Mouse (Mus musculus) gastrocnemius, adult 8-10 months (tissue): Measurements from ENCODE around the gene Rpl23a. TPM values are rescaled to one million over a fixed set of nuclear protein-coding genes. Genes with fewer than 3 reads are reported as not detected.
A peak's percentile ranks its signal among the peaks of the same experiment; 100 is the strongest.
"Not testable (repeated sequence)": the region's sequence is repeated elsewhere in the genome, so short reads cannot be mapped to it uniquely, and the experiment has no call there.

ENCODE experiments used
- DNase-seq, 2 experiments: peaks; one replicate each; pipeline ENCODE4 v3.0.0; 2022; ENCODE audit warnings: low spot score in 2 of 2
- total RNA-seq, 4 experiments: library from RNA; stranded (reverse); gene quantifications; 2 replicates each; pipeline ENCODE4 v1.2.4; 2022

Gene Rpl23a
- total RNA-seq, 4 experiments from 2014 or later: 671 to 835 (median 744) TPM

DNA sequence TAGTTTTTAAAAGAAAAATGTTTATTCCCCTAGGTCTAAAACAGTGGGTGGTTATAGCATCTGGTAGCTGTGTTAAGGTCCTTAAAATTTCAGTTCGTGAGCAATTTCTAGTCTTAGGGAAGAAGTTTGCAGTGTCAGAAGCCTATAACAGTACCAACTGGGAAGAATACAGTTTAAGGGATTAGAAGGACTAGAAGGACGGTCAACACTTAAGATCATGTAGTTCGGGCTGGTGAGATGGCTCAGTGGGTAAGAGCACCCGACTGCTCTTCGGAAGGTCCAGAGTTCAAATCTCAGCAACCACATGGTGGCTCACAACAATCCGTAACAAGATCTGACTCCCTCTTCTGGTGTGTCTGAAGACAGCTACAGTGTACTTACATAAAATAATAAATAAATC is 1.3 kb upstream of the Rpl23a start:
- not testable (repeated sequence) for DNase-seq

DNA sequence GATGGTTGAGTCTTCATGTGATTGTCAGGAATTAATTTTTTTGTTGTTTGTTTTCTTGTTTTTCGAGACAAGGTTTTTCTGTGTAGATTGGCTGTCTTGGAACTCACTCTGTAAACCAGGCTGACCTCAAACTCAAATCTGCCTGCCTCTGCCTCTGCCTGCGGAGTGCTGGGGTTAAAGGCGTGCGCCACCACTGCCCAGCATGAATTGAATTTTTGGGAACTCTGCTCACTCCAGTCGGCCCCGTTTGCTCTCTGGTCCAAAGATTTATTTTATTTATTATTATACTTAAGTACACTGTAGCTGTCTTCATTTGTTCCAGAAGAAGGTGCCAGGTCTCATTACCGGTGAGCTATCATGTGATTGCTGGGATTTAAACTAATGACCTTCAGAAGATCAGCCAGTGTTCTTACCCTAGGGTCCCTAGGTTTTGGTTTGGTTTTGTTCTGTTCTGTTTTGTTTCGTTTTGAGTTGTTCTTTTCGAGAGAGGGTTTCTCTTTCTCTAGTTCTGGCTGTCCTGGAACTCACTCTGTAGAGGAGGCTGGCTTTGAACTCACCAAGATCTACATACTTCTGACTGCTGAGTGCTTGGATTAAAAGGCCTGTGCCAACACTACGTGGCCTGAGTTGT is 615 bp upstream of the Rpl23a start:
- DNase-seq: no peak

GRCm38 (mm10) chr11:78182450-78182849 is 934 bp downstream of the Rpl23a start:
- DNase-seq: no peak

GRCm38 (mm10) chr11:78181830-78182357 is 1.5 kb downstream of the Rpl23a start:
- no peak for DNase-seq

GRCm38 (mm10) chr11:78180081-78180761 is 3.2 kb downstream of the Rpl23a start:
- DNase-seq: no peak

DNA sequence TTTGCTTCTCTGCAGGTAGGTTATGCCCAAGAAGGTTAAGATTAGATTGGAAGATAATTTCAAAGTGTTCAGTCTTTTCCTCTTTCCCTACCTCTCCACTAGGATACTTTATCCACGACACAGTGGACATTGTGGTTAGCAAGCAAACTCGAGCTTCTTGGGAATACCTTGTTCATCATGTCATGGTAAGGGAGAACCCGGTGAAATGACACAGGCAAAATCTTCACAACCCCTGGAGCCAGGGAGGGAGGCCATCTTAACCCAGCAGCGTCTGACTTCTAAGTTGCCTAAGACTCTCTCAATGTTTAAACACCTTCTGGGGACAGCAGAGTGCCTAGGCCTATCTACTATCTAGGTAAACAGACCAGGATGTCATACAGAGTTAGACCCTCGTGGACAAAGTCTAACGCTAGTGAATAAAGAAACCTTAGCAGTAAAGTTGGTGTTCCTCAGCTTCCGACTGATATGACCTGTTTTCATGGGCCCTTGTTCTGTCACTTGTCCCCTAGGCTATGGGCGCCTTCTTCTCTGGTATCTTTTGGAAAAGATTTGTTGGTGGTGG is 3.9 kb downstream of the Rpl23a start:
- no peak for DNase-seq

GRCm38 (mm10) chr11:78178859-78179437 is 4.4 kb downstream of the Rpl23a start:
- DNase-seq: no peak

- peak; percentile 92 to 93 for DNase-seq
Observed at GRCm38 (mm10) chr11:78177903-78178858, 5.2 kb downstream of the Rpl23a start.

GRCm38 (mm10) chr11:78177437-78177836 is 5.9 kb downstream of the Rpl23a start:
- no peak for DNase-seq

DNA sequence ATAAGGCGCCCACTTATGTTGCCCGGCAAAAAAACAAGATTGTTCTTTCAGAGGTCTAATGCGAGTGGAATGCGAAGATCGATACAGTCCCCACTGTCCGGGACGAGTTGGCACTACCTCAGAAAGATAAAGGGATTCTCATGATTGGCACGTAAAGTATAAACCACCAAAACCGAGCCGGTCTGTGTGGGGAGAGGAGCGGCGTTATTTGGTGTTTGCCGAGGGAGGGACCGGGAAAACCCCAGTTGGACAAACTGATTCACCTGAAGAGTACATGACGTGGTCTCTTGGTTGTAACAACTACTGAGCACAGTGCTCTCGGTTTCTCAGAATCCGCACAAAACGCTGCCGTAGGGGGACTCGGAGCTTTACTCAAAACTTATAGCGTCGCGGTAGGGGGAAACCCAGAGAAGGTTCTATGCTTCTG is 6.5 kb downstream of the Rpl23a start:
- DNase-seq: no peak

DNA sequence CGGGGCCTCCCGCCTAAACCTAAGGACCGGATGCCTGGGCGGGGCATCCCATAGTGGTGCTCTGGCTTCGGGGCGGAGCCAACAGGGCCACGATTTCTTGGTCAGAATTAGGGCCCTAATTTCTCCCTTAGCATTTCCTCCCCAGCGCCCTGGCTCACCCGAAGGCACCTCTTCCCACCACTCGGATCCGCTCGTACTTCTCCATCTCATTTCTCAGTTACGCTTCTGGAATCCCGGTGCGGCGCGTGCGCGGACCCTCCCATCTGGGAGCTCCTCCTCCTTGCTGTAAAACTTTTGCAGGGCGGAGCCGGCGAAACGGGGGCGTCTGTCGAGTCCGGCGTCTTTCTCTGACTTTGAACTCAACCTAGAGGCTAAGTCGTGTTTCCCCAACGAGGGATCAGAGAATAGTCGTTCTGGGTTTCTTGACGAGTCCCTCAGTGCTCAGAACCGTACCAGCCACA is 7.0 kb downstream of the Rpl23a start, which contains the start of the genes Nek8 and Tlcd1:
Gene Nek8 (minus strand): TSS at position 274 of the 461 bp plus-strand sequence.
Gene Tlcd1 (plus strand): TSS at position 310 of the 461 bp plus-strand sequence.
- DNase-seq: peak; percentile 85 to 88

GRCm38 (mm10) chr11:78175771-78176401 is 7.5 kb downstream of the Rpl23a start:
- DNase-seq: no peak

GRCm38 (mm10) chr11:78174506-78174905 is 8.9 kb downstream of the Rpl23a start:
- DNase-seq: no peak

GRCm38 (mm10) chr11:78172748-78173383 is 10.5 kb downstream of the Rpl23a start:
- DNase-seq: no peak

- no peak for DNase-seq
Observed at GRCm38 (mm10) chr11:78172034-78172747, 11.2 kb downstream of the Rpl23a start.

DNA sequence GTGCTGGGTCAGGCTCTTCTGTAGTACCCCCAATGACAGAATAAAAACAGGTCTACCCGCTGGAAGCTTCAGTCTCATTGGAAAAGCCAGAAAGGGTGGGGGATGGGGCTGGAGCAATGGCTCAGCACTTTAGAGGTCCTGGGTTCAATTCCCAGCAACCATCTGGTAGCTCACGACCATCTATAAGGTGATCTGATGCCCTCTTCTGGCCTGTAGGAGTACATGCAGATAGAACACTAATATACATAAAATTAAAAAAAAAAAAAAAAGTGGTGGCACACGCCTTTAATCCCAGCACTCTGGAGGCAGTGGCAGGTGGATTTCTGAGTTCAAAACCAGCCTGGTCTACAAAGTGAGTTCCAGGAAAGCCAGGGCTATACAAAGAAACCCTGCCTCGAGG is 12.1 kb downstream of the Rpl23a start:
- no peak for DNase-seq

- no peak for DNase-seq
Observed at GRCm38 (mm10) chr11:78170306-78170705, 13.1 kb downstream of the Rpl23a start.

DNA sequence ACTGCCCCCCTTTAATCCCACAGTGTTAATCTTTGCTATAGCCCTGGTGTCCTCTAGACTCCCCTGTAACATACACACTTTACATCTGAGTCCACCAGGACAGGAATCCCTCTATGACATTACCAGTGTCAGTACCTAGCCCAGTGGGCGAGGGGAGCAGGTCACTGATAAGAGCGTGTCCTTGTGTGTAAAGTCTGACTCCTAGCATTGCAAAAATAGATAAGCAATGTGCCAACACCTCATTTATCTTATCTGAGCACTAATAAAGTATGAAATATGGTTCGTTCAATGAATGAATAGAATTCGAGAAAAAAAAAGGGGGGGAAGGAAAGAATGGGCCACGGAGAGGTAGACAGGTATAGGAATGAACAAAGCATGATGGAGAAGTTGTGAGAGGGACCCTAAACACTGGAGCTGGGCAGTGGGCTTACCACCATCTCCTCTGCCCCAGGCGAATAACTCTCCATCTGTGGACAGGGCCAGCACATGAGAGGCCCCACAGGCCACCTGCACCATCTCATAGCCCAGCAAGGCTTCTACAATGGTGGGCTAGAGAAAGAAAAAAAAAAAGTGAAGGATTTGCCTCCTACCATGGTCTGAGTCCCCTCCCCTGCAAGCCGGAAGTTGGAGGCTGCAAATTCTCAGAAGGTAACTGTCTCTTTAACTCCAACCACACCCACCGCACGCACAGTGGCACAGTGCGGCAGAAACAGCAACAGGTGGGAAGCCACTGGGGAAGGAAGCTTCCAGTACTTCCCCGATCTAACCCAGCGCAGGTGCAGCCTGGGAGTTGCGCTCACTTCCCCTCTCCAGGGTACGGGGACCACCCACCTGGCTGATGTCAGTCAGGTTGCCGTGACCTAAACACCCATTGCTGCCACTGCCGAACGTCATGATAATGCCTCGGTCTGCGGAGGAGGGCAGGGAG is 14.6 kb downstream of the Rpl23a start:
- DNase-seq: no peak
